Mouse (Mus musculus): Measurements from ENCODE around the gene Frk. TPM values are rescaled to one million over a fixed set of nuclear protein-coding genes. Genes with fewer than 3 reads are reported as not detected.
"Not testable (repeated sequence)": the region's sequence is repeated elsewhere in the genome, so short reads cannot be mapped to it uniquely, and the experiment has no call there.

The Frk gene
- polyA plus RNA-seq, 1 experiment = 0.12 TPM

DNA sequence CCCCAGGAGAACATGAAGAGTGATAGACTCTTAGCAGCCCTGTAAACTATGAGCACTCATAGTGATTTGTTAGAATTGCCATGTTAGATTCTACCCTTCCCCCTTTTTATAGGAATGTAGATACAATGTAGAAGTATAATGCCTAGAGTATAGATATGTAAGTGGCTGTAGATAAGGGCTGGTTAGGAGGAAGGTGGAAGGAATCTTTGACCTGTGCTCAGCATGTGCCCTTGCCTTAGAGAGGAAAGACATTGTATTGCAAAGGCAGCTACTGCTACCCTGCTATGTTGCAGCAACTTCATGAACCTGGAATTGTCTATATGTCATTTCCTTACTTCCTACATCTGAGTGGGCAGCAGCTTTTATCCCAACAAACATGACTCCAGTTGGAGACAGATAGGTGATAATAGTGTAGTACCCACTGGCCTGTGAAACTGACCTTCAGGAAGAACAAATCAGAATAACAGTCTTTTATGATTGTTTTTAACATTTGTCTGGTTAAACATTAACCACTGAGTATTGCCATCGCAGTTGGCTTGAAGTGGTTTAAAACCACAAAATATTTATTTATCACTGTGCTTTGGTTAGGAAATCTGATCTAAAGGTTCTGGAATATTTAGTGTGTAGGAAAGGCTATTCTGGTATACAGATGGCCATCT lies 80.4 kb downstream of the Frk start:
- no peak for TF ChIP-seq POLR2A (IDR thresholded peaks at IDR 0.05; ENCODE audit: low read depth, low read length)
- no peak for TF ChIP-seq CTCF (IDR thresholded peaks at IDR 0.05; ENCODE audit: extremely low read depth, insufficient read depth, insufficient read length, insufficient replicate concordance)
- no peaks in the 10 kb centered on the region for H3K27me3 ChIP-seq (ENCODE audit: control insufficient read depth, insufficient read depth, low read length)
- 92% methylated on average over 1 of the region's 1 CpGs for WGBS
- no peak for DNase-seq (ENCODE audit: low read depth in 1 of 2, low spot score in 2 of 2)
- H3K4me3 ChIP-seq (ENCODE audit: extremely low read depth, insufficient read depth, insufficient read length) = no peak overlapping the region
- H3K36me3 ChIP-seq (ENCODE audit: control insufficient read depth, insufficient read depth, low read length) = no peaks in the 10 kb centered on the region
- H3K27ac ChIP-seq (ENCODE audit: insufficient read depth, low read length) = no peak overlapping the region
- no peaks in the 10 kb centered on the region for H3K4me1 ChIP-seq (ENCODE audit: control insufficient read depth, insufficient read depth, insufficient read length)

DNA sequence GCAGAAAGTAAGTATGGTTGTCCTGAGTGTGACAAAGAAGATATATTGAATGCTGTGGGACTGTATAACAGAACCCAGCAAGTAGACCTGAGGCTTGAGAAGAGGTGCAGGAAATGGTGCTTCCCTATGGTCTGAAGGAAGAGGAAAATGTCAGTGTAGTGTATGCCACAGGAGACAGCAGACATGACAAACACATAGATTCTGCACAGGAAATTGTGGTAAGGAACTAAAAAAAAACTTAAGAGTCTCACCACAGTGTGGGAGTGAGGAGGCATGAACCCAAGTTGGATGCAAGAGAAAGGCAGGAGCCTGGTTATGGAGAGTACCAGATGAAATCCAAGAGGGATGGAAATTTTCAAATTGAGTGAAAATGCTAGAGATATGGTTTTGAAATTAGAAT lies 132.3 kb downstream of the Frk start:
- no peak for DNase-seq (ENCODE audit: low read depth in 1 of 2, low spot score in 2 of 2)
- TF ChIP-seq POLR2A (IDR thresholded peaks at IDR 0.05; ENCODE audit: low read depth, low read length) = no peak
- TF ChIP-seq CTCF (IDR thresholded peaks at IDR 0.05; ENCODE audit: extremely low read depth, insufficient read depth, insufficient read length, insufficient replicate concordance) = no peak
- Histone ChIP-seq H3K27me3 (ENCODE audit: control insufficient read depth, insufficient read depth, low read length) (no peaks in the 10 kb centered on the region), H3K27ac (ENCODE audit: insufficient read depth, low read length) (no peak overlapping the region), H3K4me3 (ENCODE audit: extremely low read depth, insufficient read depth, insufficient read length) (no peak overlapping the region), H3K4me1 (ENCODE audit: control insufficient read depth, insufficient read depth, insufficient read length) (no peaks in the 10 kb centered on the region), H3K36me3 (ENCODE audit: control insufficient read depth, insufficient read depth, low read length) (no peaks in the 10 kb centered on the region)

DNA sequence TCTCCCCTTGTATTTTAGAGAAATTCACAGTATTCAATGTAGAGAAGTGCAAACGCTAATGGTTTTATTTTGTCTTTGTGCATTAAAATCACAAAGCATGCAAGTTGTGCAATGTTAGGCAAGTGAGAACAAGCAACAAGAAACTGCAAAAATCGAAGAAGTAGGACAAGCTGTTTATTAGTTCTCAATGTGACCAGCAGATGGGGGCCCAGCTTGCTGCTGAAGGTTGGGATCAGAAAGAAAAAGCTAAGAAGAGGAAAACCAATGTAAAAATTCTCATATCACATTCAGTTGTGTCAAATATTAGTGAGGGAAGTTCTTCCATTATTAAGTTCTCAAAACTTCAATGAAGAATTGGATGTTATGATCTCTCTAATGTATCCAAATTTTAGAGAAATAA lies 134.0 kb downstream of the Frk start:
- no peak for DNase-seq (ENCODE audit: low read depth in 1 of 2, low spot score in 2 of 2)
- H3K36me3 ChIP-seq (ENCODE audit: control insufficient read depth, insufficient read depth, low read length) = no peaks in the 10 kb centered on the region
- no peaks in the 10 kb centered on the region for H3K27me3 ChIP-seq (ENCODE audit: control insufficient read depth, insufficient read depth, low read length)
- H3K4me3 ChIP-seq (ENCODE audit: extremely low read depth, insufficient read depth, insufficient read length) = no peak overlapping the region
- WGBS = 55% methylated on average over 2 of the region's 2 CpGs
- H3K4me1 ChIP-seq (ENCODE audit: control insufficient read depth, insufficient read depth, insufficient read length) = no peaks in the 10 kb centered on the region
- TF ChIP-seq CTCF (IDR thresholded peaks at IDR 0.05; ENCODE audit: extremely low read depth, insufficient read depth, insufficient read length, insufficient replicate concordance) = no peak
- no peak for TF ChIP-seq POLR2A (IDR thresholded peaks at IDR 0.05; ENCODE audit: low read depth, low read length)
- no peak overlapping the region for H3K27ac ChIP-seq (ENCODE audit: insufficient read depth, low read length)

DNA sequence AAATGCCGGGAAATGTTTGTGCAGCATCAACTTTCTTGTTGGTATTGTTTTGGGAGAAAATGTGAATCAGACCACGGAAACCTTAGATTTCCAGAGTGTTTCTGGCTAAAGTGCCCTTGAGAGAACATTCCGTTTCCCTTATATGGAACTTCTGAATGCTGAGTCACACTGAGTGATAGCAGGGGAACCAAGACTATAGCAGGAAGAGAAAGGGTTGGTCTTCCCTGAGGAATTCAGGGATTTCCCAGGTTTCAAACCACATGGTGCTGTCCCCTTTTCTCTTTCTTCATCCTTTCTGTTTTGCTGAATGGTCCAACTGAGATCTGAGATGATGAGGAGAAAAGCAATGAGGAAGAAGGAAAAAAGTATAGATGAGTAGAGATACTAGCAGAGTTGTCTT lies 135.3 kb downstream of the Frk start:
- no peak for DNase-seq (ENCODE audit: low read depth in 1 of 2, low spot score in 2 of 2)
- Histone ChIP-seq H3K4me1 (ENCODE audit: control insufficient read depth, insufficient read depth, insufficient read length) (no peaks in the 10 kb centered on the region), H3K27me3 (ENCODE audit: control insufficient read depth, insufficient read depth, low read length) (no peaks in the 10 kb centered on the region), H3K27ac (ENCODE audit: insufficient read depth, low read length) (no peak overlapping the region), H3K4me3 (ENCODE audit: extremely low read depth, insufficient read depth, insufficient read length) (no peak overlapping the region), H3K36me3 (ENCODE audit: control insufficient read depth, insufficient read depth, low read length) (no peaks in the 10 kb centered on the region)
- WGBS = 74% methylated on average over 3 of the region's 3 CpGs
- TF ChIP-seq POLR2A (IDR thresholded peaks at IDR 0.05; ENCODE audit: low read depth, low read length) (no peak), CTCF (IDR thresholded peaks at IDR 0.05; ENCODE audit: extremely low read depth, insufficient read depth, insufficient read length, insufficient replicate concordance) (no peak)

DNA sequence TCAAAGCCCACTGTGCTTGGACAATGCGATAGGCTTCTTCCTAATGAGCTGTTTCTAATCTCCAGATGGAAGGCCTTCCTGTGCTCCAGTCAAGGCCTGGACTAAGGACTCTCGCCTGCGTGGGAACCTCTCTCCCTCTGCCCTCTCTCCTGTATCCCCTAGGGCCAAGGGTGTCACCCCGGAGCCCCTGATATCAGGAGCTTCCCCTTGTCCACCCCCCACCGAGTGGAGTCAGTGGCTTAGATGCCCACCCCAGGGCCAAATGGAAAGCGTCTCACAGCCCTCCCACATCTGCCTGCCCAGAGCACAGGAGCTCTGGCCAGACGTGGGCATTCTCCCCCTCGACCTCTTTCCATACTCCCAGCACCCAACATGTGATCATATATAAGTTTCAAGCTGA lies 137.3 kb downstream of the Frk start:
- H3K27ac ChIP-seq (ENCODE audit: insufficient read depth, low read length); H3K27me3 ChIP-seq (ENCODE audit: control insufficient read depth, insufficient read depth, low read length); DNase-seq (ENCODE audit: low read depth in 1 of 2, low spot score in 2 of 2); H3K4me1 ChIP-seq (ENCODE audit: control insufficient read depth, insufficient read depth, insufficient read length); H3K4me3 ChIP-seq (ENCODE audit: extremely low read depth, insufficient read depth, insufficient read length); H3K36me3 ChIP-seq (ENCODE audit: control insufficient read depth, insufficient read depth, low read length): not testable (repeated sequence)
- WGBS = 88% methylated on average over 8 of the region's 8 CpGs

DNA sequence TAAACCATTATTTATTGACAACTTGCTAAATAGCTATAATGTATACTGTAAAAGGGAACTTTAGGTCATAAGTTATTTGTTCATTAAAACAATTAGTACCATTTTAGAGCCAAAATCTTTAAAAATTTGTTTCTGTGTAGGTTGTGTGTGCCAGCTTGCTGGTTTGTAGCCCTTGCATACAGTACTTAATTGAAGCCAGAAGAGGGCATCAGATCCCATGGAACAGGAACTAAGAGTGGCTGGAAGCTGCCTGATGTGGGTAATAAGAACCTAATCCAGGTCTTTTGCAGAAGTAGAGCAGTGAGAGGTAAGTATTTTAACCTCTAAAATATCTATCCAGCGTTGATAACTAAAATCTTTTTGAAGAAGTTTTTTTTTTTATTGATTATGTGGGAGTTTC lies 155.0 kb downstream of the Frk start:
- no peaks in the 10 kb centered on the region for H3K27me3 ChIP-seq (ENCODE audit: control insufficient read depth, insufficient read depth, low read length)
- WGBS = 60% methylated on average over 1 of the region's 1 CpGs
- no peaks in the 10 kb centered on the region for H3K4me1 ChIP-seq (ENCODE audit: control insufficient read depth, insufficient read depth, insufficient read length)
- TF ChIP-seq CTCF (IDR thresholded peaks at IDR 0.05; ENCODE audit: extremely low read depth, insufficient read depth, insufficient read length, insufficient replicate concordance) (no peak), POLR2A (IDR thresholded peaks at IDR 0.05; ENCODE audit: low read depth, low read length) (no peak)
- H3K36me3 ChIP-seq (ENCODE audit: control insufficient read depth, insufficient read depth, low read length) = no peaks in the 10 kb centered on the region
- no peak overlapping the region for H3K4me3 ChIP-seq (ENCODE audit: extremely low read depth, insufficient read depth, insufficient read length)
- no peak overlapping the region for H3K27ac ChIP-seq (ENCODE audit: insufficient read depth, low read length)
- no peak for DNase-seq (ENCODE audit: low read depth in 1 of 2, low spot score in 2 of 2)

Other genes starting within 250 kb of the Frk start
- 19.5 and 24.6 TPM in 2 replicates for gene Tspyl1, start 201.2 kb upstream of the Frk start, polyA plus RNA-seq (2012; rRNA removed)
- gene Tspyl4, start 186.0 kb upstream of the Frk start, polyA plus RNA-seq (2012; rRNA removed) = 4.0 TPM in 2 replicates
- gene Col10a1, start 93.4 kb upstream of the Frk start, polyA plus RNA-seq (2012; rRNA removed) = not detected in 2 replicates
- gene Nt5dc1, start 64.8 kb upstream of the Frk start, polyA plus RNA-seq (2012; rRNA removed) = 5.5 and 5.7 TPM in 2 replicates